Mouse (Mus musculus) liver, adult 2 months (tissue): ENCODE measurements around the gene Pih1d3. TPM values are rescaled to one million over a fixed set of nuclear protein-coding genes. Genes with fewer than 3 reads are reported as not detected.

Source experiments
- DNase-seq: peaks from one replicate; pipeline ENCODE4 v3.0.0-alpha.2; 2011; ENCODE audit warnings: low read depth, low spot score; ENCODE audit errors: extremely low read depth
- H3K27ac ChIP-seq: fragments of 200-500 bp; replicated peaks from 2 replicates; pipeline ENCODE4 v1.5.1; 2012; ENCODE audit warnings: low read depth, mild to moderate bottlenecking, control low read depth, inconsistent platforms, low read length; ENCODE audit not compliant: insufficient read depth
- H3K27me3 ChIP-seq: fragments of 200-500 bp; 2 replicates; pipeline ENCODE4 v1.6.1; 2012; ENCODE audit warnings: mild to moderate bottlenecking, moderate library complexity, low read length, inconsistent platforms; ENCODE audit not compliant: control insufficient read depth, insufficient read depth
- H3K36me3 ChIP-seq: fragments of 200-500 bp; 2 replicates; pipeline ENCODE4 v1.6.1; 2012; ENCODE audit warnings: low read length, inconsistent platforms; ENCODE audit not compliant: control insufficient read depth, insufficient read depth
- H3K4me1 ChIP-seq: fragments of 200-500 bp; 2 replicates; pipeline ENCODE4 v1.6.1; 2011; ENCODE audit warnings: low read length; ENCODE audit not compliant: control insufficient read depth, insufficient read depth
- H3K4me3 ChIP-seq: fragments of 200-500 bp; 2 replicates; pipeline ENCODE4 v1.5.1; 2011; ENCODE audit warnings: low read depth, mild to moderate bottlenecking, control low read depth, low read length, moderate library complexity; ENCODE audit not compliant: insufficient read depth
- H3K79me2 ChIP-seq: fragments of 200-500 bp; 2 replicates; pipeline ENCODE4 v1.6.1; 2012; ENCODE audit warnings: inconsistent platforms, mild to moderate bottlenecking, low read length, moderate library complexity; ENCODE audit not compliant: control insufficient read depth, insufficient read depth
- H3K9ac ChIP-seq: fragments of 200-500 bp; 2 replicates; pipeline ENCODE4 v1.6.1; 2012; ENCODE audit warnings: low read depth, mild to moderate bottlenecking, control low read depth, inconsistent platforms, low read length
- CTCF ChIP-seq: fragments of 200-500 bp; IDR thresholded peaks from 2 replicates; pipeline ENCODE4 v1.5.1; 2011; ENCODE audit warnings: low read depth, low read length, control low read depth
- POLR2A ChIP-seq: fragments of 200-500 bp; IDR thresholded peaks from 2 replicates; pipeline ENCODE4 v1.6.1; 2011; ENCODE audit warnings: low read length, control low read depth; ENCODE audit not compliant: insufficient read depth; ENCODE audit errors: extremely low read depth
- WGBS: fragments of 180-500 bp; shearing (Covaris S2); methylation state at CpG from one replicate; pipeline ENCODE4 v1.1.7; 2018; 5-methylcytosine and 5-hydroxymethylcytosine counted together
- polyA plus RNA-seq: library from polyadenylated mRNA; depleted of rRNA; stranded (reverse); fragments of >200 nt; gene quantifications from 2 replicates; pipeline ENCODE4 v1.2.3, GENCODE M21; 2012
- total RNA-seq: library from RNA; depleted of rRNA; stranded (reverse); fragments of >200 nt; gene quantifications from 2 replicates; pipeline ENCODE4 v1.2.3, GENCODE M21; 2014

Gene Pih1d3
- total and polyA plus RNA-seq, 2 experiments: not detected

GRCm38 (mm10) chr1:31196959-31197358, 25.7 kb upstream of the Pih1d3 start:
- H3K36me3 ChIP-seq: no peaks in the 10 kb centered on the region
- no peaks in the 10 kb centered on the region for H3K79me2 ChIP-seq
- WGBS: 91% methylated on average over 3 of the region's 3 CpGs

GRCm38 (mm10) chr1:31203771-31204170, 18.9 kb upstream of the Pih1d3 start:
- H3K9ac ChIP-seq: no peak overlapping the region
- H3K36me3 ChIP-seq: no peaks in the 10 kb centered on the region
- no peak for DNase-seq
- 86% methylated on average over 10 of the region's 10 CpGs for WGBS
- no peaks in the 10 kb centered on the region for H3K4me1 ChIP-seq
- H3K27ac ChIP-seq: no peak overlapping the region
- H3K4me3 ChIP-seq: no peak overlapping the region
- no peaks in the 10 kb centered on the region for H3K79me2 ChIP-seq
- no peaks in the 10 kb centered on the region for H3K27me3 ChIP-seq
- TF ChIP-seq POLR2A (no peak), CTCF (no peak)

More at GRCm38 (mm10) chr1:31196959-31197358, 25.7 kb upstream of the Pih1d3 start:
- H3K27me3 ChIP-seq: no peaks in the 10 kb centered on the region
- H3K27ac ChIP-seq: no peak overlapping the region
- DNase-seq: no peak
- no peak overlapping the region for H3K9ac ChIP-seq
- no peaks in the 10 kb centered on the region for H3K4me1 ChIP-seq
- TF ChIP-seq CTCF (no peak), POLR2A (no peak)
- H3K4me3 ChIP-seq: no peak overlapping the region

GRCm38 (mm10) chr1:31205346-31205745, 17.3 kb upstream of the Pih1d3 start:
- 79% methylated on average over 7 of the region's 7 CpGs for WGBS
- no peaks in the 10 kb centered on the region for H3K4me1 ChIP-seq
- H3K79me2 ChIP-seq: no peaks in the 10 kb centered on the region
- no peak overlapping the region for H3K4me3 ChIP-seq
- TF ChIP-seq CTCF (no peak), POLR2A (no peak)
- no peaks in the 10 kb centered on the region for H3K27me3 ChIP-seq
- H3K36me3 ChIP-seq: no peaks in the 10 kb centered on the region
- no peak overlapping the region for H3K9ac ChIP-seq
- no peak for DNase-seq
- H3K27ac ChIP-seq: no peak overlapping the region

GRCm38 (mm10) chr1:31205770-31206169, 16.9 kb upstream of the Pih1d3 start:
- no peaks in the 10 kb centered on the region for H3K79me2 ChIP-seq
- H3K36me3 ChIP-seq: no peaks in the 10 kb centered on the region
- no peak overlapping the region for H3K4me3 ChIP-seq
- H3K27me3 ChIP-seq: no peaks in the 10 kb centered on the region
- no peak for TF ChIP-seq CTCF
- no peak for TF ChIP-seq POLR2A
- H3K4me1 ChIP-seq: no peaks in the 10 kb centered on the region
- DNase-seq: no peak
- H3K9ac ChIP-seq: no peak overlapping the region
- H3K27ac ChIP-seq: no peak overlapping the region
- 73% methylated on average over 3 of the region's 3 CpGs for WGBS

- H3K4me1 ChIP-seq: no peaks in the 10 kb centered on the region
- no peak overlapping the region for H3K27ac ChIP-seq
- TF ChIP-seq CTCF (peak; percentile 38), POLR2A (no peak)
- H3K9ac ChIP-seq: no peak overlapping the region
- no peak overlapping the region for H3K4me3 ChIP-seq
- no peaks in the 10 kb centered on the region for H3K27me3 ChIP-seq
- WGBS: 0% methylated on average over 5 of the region's 5 CpGs
- no peaks in the 10 kb centered on the region for H3K79me2 ChIP-seq
- peak; percentile 60 for DNase-seq
- H3K36me3 ChIP-seq: no peaks in the 10 kb centered on the region
These were observed 12.5 kb upstream of the Pih1d3 start for GRCm38 (mm10) chr1:31210144-31210543.

- DNase-seq: no peak
- Histone ChIP-seq H3K4me1 (no peaks in the 10 kb centered on the region), H3K9ac (no peak overlapping the region), H3K36me3 (no peaks in the 10 kb centered on the region), H3K79me2 (no peaks in the 10 kb centered on the region), H3K27ac (no peak overlapping the region), H3K27me3 (no peaks in the 10 kb centered on the region), H3K4me3 (no peak overlapping the region)
- TF ChIP-seq CTCF: no peak
- TF ChIP-seq POLR2A: no peak
- 89% methylated on average over 1 of the region's 1 CpGs for WGBS
These were observed 7.8 kb upstream of the Pih1d3 start for GRCm38 (mm10) chr1:31214831-31215230.
